Mouse (Mus musculus): ENCODE data around the gene Hpcal4. TPM values are rescaled to one million over a fixed set of nuclear protein-coding genes. Genes with fewer than 3 reads are reported as not detected.
"Not testable (repeated sequence)": the region's sequence is repeated elsewhere in the genome, so short reads cannot be mapped to it uniquely, and the experiment has no call there.

The Hpcal4 gene
- polyA plus RNA-seq, 1 experiment from 2014 or later, result 0.48 TPM

GRCm38 (mm10) chr4:123155840-123156239, 27.2 kb upstream of the Hpcal4 start:
- Histone ChIP-seq H3K27me3 (replicated peaks; ENCODE audit: control insufficient read depth, insufficient read depth, low read length) (no peaks in the 10 kb centered on the region), H3K27ac (ENCODE audit: low read depth, low read length) (no peak overlapping the region), H3K9ac (ENCODE audit: low read depth, low read length) (no peak overlapping the region), H3K4me2 (no peak overlapping the region), H3K4me3 (ENCODE audit: low read depth, low read length) (no peak overlapping the region), H3K36me3 (ENCODE audit: control insufficient read depth, insufficient read depth, low read length) (no peaks in the 10 kb centered on the region), H3K9me3 (ENCODE audit: control insufficient read depth, low read length) (no peaks in the 10 kb centered on the region), H3K4me1 (replicated peaks; ENCODE audit: control insufficient read depth, insufficient read depth, low read length) (no peaks in the 10 kb centered on the region)
- no peak for ATAC-seq (replicated peaks; ENCODE audit: low FRiP score)
- no peak for DNase-seq (ENCODE audit: low spot score)

DNA sequence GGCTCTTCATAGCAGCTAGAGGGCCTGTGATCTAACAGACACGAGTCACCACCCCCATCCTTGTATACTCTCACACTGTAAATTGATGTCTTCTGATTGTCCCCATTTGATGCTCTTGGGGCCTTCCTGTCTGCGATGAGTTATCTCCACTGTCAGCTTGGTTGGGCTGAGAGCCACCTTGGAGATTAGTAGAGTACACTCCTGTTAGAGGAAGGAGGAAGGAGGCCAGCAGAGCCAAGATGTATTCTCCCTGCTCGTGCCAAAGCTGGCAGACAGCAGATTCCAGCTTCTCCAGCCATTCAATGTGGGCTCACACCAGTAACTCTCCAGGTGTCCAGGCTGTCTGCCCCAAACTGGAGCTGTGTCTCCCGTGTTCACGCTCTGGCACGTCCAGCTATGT, 22.5 kb upstream of the Hpcal4 start:
- no peak overlapping the region for H3K4me2 ChIP-seq
- ATAC-seq (replicated peaks; ENCODE audit: low FRiP score) (no peak), DNase-seq (ENCODE audit: low spot score) (no peak)
- H3K4me3 ChIP-seq (ENCODE audit: low read depth, low read length), result no peak overlapping the region
- H3K27me3 ChIP-seq (replicated peaks; ENCODE audit: control insufficient read depth, insufficient read depth, low read length), result peaks cover 9% of the 10 kb centered on the region
- H3K4me1 ChIP-seq (replicated peaks; ENCODE audit: control insufficient read depth, insufficient read depth, low read length), result peaks cover 4% of the 10 kb centered on the region; the same call in 1 of the 2 replicates
- no peak overlapping the region for H3K27ac ChIP-seq (ENCODE audit: low read depth, low read length)
- no peaks in the 10 kb centered on the region for H3K36me3 ChIP-seq (ENCODE audit: control insufficient read depth, insufficient read depth, low read length)
- 68% methylated on average over 6 of the region's 6 CpGs for WGBS
- no peaks in the 10 kb centered on the region for H3K9me3 ChIP-seq (ENCODE audit: control insufficient read depth, low read length)
- H3K9ac ChIP-seq (ENCODE audit: low read depth, low read length), result no peak overlapping the region

- WGBS, result 81% methylated on average over 3 of the region's 3 CpGs
- ATAC-seq (replicated peaks; ENCODE audit: low FRiP score), result not testable (repeated sequence)
Observed at GRCm38 (mm10) chr4:123161251-123161650, 21.8 kb upstream of the Hpcal4 start.

GRCm38 (mm10) chr4:123162305-123162917, 20.6 kb upstream of the Hpcal4 start:
- Histone ChIP-seq H3K4me3 (ENCODE audit: low read depth, low read length) (no peak overlapping the region), H3K27ac (ENCODE audit: low read depth, low read length) (no peak overlapping the region), H3K27me3 (replicated peaks; ENCODE audit: control insufficient read depth, insufficient read depth, low read length) (peaks cover 9% of the 10 kb centered on the region), H3K9me3 (ENCODE audit: control insufficient read depth, low read length) (no peaks in the 10 kb centered on the region), H3K36me3 (ENCODE audit: control insufficient read depth, insufficient read depth, low read length) (no peaks in the 10 kb centered on the region), H3K4me2 (peak overlapping the region; percentile 41), H3K4me1 (replicated peaks; ENCODE audit: control insufficient read depth, insufficient read depth, low read length) (peaks cover 4% of the 10 kb centered on the region; the same call in 1 of the 2 replicates), H3K9ac (ENCODE audit: low read depth, low read length) (no peak overlapping the region)
- peak; percentile 45; the same call in 1 of the 2 replicates for ATAC-seq (replicated peaks; ENCODE audit: low FRiP score)
- peak; percentile 38 for DNase-seq (ENCODE audit: low spot score)
- WGBS, result 12% methylated on average over 15 of the region's 15 CpGs

More at GRCm38 (mm10) chr4:123161251-123161650, 21.8 kb upstream of the Hpcal4 start:
- not testable (repeated sequence) for DNase-seq (ENCODE audit: low spot score); H3K9ac ChIP-seq (ENCODE audit: low read depth, low read length); H3K4me3 ChIP-seq (ENCODE audit: low read depth, low read length); H3K27ac ChIP-seq (ENCODE audit: low read depth, low read length); H3K9me3 ChIP-seq (ENCODE audit: control insufficient read depth, low read length); H3K4me1 ChIP-seq (replicated peaks; ENCODE audit: control insufficient read depth, insufficient read depth, low read length); H3K4me2 ChIP-seq; H3K36me3 ChIP-seq (ENCODE audit: control insufficient read depth, insufficient read depth, low read length); H3K27me3 ChIP-seq (replicated peaks; ENCODE audit: control insufficient read depth, insufficient read depth, low read length)

DNA sequence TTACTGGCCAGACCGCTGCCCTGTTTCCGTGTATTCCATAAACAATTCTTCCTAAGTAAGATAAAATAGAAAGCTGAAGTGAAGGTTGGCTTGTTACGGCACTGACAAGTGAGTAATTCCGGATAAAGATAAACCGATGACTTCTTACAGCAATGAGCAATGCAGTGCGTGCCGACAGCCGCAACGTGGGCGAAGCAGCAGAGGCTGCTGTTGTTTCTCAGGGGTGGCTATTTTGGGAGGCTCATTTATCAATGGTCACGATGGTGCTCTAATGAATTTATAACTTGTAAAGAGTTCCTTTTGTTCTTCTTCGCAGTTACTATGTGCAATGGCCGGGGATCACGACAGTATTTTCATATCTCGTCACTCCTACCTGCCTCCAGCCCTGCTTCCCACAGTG, 18.9 kb upstream of the Hpcal4 start:
- Histone ChIP-seq H3K9me3 (ENCODE audit: control insufficient read depth, low read length) (no peaks in the 10 kb centered on the region), H3K27ac (ENCODE audit: low read depth, low read length) (no peak overlapping the region), H3K4me2 (no peak overlapping the region), H3K27me3 (replicated peaks; ENCODE audit: control insufficient read depth, insufficient read depth, low read length) (peaks cover 9% of the 10 kb centered on the region), H3K9ac (ENCODE audit: low read depth, low read length) (no peak overlapping the region), H3K36me3 (ENCODE audit: control insufficient read depth, insufficient read depth, low read length) (no peaks in the 10 kb centered on the region), H3K4me1 (replicated peaks; ENCODE audit: control insufficient read depth, insufficient read depth, low read length) (peaks cover 4% of the 10 kb centered on the region; the same call in 1 of the 2 replicates), H3K4me3 (ENCODE audit: low read depth, low read length) (no peak overlapping the region)
- DNase-seq (ENCODE audit: low spot score) (no peak), ATAC-seq (replicated peaks; ENCODE audit: low FRiP score) (no peak)
- WGBS, result 72% methylated on average over 15 of the region's 15 CpGs

DNA sequence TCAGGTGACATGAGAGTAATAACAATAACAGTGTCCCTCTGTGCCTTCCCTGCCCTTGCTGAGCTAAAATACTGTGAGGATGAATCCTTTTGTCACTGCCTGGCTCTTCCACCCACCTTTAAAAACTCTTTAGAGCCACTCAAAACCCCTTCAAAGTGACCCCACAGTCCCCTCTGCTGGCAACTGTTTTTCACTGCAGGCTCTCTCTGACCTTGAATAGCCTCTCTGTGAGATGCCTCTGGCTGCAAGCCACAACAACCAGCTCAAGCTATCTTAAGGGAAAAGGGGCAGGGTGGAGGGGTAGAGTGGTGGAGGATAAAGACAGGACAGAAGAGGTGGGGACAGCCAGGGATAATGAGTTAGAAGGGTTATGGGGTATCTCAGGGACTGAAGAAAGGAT, 11.2 kb upstream of the Hpcal4 start:
- no peak for ATAC-seq (replicated peaks; ENCODE audit: low FRiP score)
- no peaks in the 10 kb centered on the region for H3K4me1 ChIP-seq (replicated peaks; ENCODE audit: control insufficient read depth, insufficient read depth, low read length)
- no peak for DNase-seq (ENCODE audit: low spot score)
- H3K9ac ChIP-seq (ENCODE audit: low read depth, low read length), result no peak overlapping the region
- H3K27me3 ChIP-seq (replicated peaks; ENCODE audit: control insufficient read depth, insufficient read depth, low read length), result peaks cover 37% of the 10 kb centered on the region
- no peaks in the 10 kb centered on the region for H3K9me3 ChIP-seq (ENCODE audit: control insufficient read depth, low read length)
- H3K36me3 ChIP-seq (ENCODE audit: control insufficient read depth, insufficient read depth, low read length), result no peaks in the 10 kb centered on the region
- no peak overlapping the region for H3K27ac ChIP-seq (ENCODE audit: low read depth, low read length)
- H3K4me3 ChIP-seq (ENCODE audit: low read depth, low read length), result no peak overlapping the region
- H3K4me2 ChIP-seq, result no peak overlapping the region

DNA sequence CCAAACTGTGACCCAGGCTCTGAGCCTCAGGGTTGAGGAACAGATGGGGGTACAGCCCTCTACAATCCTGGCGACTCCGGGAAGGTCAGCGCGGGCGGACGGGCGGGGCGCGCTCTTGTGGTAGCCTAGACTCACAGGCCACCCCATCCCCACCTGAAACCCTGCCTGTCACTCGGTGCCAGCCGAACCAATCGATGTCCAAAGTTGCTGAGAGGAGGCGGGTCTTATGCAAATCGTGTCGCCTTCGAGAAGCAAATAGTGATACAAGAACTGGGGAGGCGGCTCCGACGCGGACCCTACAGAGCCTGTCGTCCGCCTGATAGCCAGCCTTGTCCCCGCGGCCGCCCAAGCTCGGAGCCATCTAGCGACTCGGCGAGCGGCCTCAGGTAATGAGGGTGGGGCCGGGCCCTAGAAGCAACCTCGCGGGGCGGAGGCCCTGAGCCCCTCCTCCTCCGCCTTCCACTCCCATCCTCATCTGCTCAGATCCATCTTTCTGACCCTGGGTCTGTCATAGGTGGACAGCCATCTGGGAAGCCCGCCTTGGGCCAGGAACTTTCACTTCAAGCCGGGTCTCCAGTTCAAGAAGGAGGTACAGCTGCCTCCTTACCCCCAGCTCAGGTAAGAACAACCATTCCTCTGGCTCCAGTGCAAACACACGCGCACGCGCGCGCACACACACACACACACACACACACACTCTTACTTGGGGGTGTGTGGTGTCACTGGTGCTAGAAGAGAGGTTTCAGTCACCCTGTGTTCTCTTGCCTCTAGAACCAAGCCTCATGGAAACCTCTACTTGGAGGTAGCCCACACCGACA, 421 bp downstream of the Hpcal4 start:
- WGBS, result 10% methylated on average over 44 of the region's 44 CpGs
- ATAC-seq (replicated peaks; ENCODE audit: low FRiP score), result peak; percentile 81
- no peaks in the 10 kb centered on the region for H3K9me3 ChIP-seq (ENCODE audit: control insufficient read depth, low read length)

DNA sequence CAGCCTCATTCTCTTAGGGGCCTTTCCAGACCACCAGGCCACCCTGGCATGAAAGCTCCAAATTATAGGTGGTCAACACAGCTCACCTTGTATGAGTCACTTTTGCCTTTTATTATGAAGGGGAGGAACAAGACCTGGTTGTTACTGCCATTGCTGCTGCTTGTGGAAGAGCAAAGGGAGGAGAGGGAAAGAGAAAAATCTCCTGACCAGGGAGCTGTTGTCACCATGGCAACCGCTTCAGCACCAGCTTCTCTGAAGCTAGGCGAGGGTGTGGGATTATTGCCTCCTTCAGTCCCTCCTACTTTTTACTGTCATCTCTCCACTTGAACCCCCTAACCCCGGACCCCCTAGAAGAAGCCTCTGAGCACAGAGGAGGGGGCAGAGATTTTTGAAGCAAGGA, 1.8 kb downstream of the Hpcal4 start:
- Histone ChIP-seq H3K36me3 (ENCODE audit: control insufficient read depth, insufficient read depth, low read length) (no peaks in the 10 kb centered on the region), H3K27me3 (replicated peaks; ENCODE audit: control insufficient read depth, insufficient read depth, low read length) (peaks cover 70% of the 10 kb centered on the region), H3K4me3 (ENCODE audit: low read depth, low read length) (no peak overlapping the region), H3K9ac (ENCODE audit: low read depth, low read length) (no peak overlapping the region), H3K4me2 (no peak overlapping the region), H3K4me1 (replicated peaks; ENCODE audit: control insufficient read depth, insufficient read depth, low read length) (peaks cover 9% of the 10 kb centered on the region), H3K27ac (ENCODE audit: low read depth, low read length) (no peak overlapping the region), H3K9me3 (ENCODE audit: control insufficient read depth, low read length) (no peaks in the 10 kb centered on the region)
- DNase-seq (ENCODE audit: low spot score) (no peak), ATAC-seq (replicated peaks; ENCODE audit: low FRiP score) (no peak)
- 55% methylated on average over 3 of the region's 3 CpGs for WGBS

More for the DNA sequence above, 421 bp downstream of the Hpcal4 start:
- Histone ChIP-seq H3K36me3 (ENCODE audit: control insufficient read depth, insufficient read depth, low read length) (no peaks in the 10 kb centered on the region), H3K4me1 (replicated peaks; ENCODE audit: control insufficient read depth, insufficient read depth, low read length) (peaks cover 9% of the 10 kb centered on the region), H3K4me2 (peak overlapping the region; percentile 66), H3K9ac (ENCODE audit: low read depth, low read length) (no peak overlapping the region), H3K4me3 (ENCODE audit: low read depth, low read length) (peak overlapping the region; percentile 43), H3K27me3 (replicated peaks; ENCODE audit: control insufficient read depth, insufficient read depth, low read length) (peaks cover 82% of the 10 kb centered on the region), H3K27ac (ENCODE audit: low read depth, low read length) (no peak overlapping the region)
- DNase-seq (ENCODE audit: low spot score), result peak; percentile 79

GRCm38 (mm10) chr4:123192336-123192735, 9.3 kb downstream of the Hpcal4 start:
- no peak for DNase-seq (ENCODE audit: low spot score)
- no peaks in the 10 kb centered on the region for H3K36me3 ChIP-seq (ENCODE audit: control insufficient read depth, insufficient read depth, low read length)
- 74% methylated on average over 11 of the region's 11 CpGs for WGBS
- no peak overlapping the region for H3K9ac ChIP-seq (ENCODE audit: low read depth, low read length)
- no peak overlapping the region for H3K27ac ChIP-seq (ENCODE audit: low read depth, low read length)
- no peak for ATAC-seq (replicated peaks; ENCODE audit: low FRiP score)
- H3K4me2 ChIP-seq, result no peak overlapping the region
- no peak overlapping the region for H3K4me3 ChIP-seq (ENCODE audit: low read depth, low read length)
- no peaks in the 10 kb centered on the region for H3K9me3 ChIP-seq (ENCODE audit: control insufficient read depth, low read length)
- no peaks in the 10 kb centered on the region for H3K4me1 ChIP-seq (replicated peaks; ENCODE audit: control insufficient read depth, insufficient read depth, low read length)
- peaks cover 25% of the 10 kb centered on the region for H3K27me3 ChIP-seq (replicated peaks; ENCODE audit: control insufficient read depth, insufficient read depth, low read length)

Data from liver, embryonic 11.5 days (tissue).